Mouse (Mus musculus) intestine, embryonic 14.5 days (tissue): ENCODE measurements at regions not wholly inside any gene's neighbourhood (a gene's known extent, or its start where the extent isn't known, plus 50 kb on each side); places are given as distances from the start of the nearest gene placed in this dataset.

Experiments
- ATAC-seq: fragments of 200-750 bp; cut with Nextera tagmentation; replicated peaks from 2 replicates; pipeline ENCODE4 v1.8.0; 2017; ENCODE audit warnings: low read depth, moderate number of reproducible peaks, moderate TSS enrichment, moderate library complexity; ENCODE audit not compliant: low FRiP score, low TSS enrichment
- DNase-seq: peaks from one replicate; pipeline ENCODE4 v3.0.0-alpha.2; 2018; ENCODE audit warnings: low spot score
- H3K27ac ChIP-seq: fragments of 300-500 bp; sonication (generic); 2 replicates; pipeline ENCODE4 v1.5.1; 2014; ENCODE audit warnings: low read depth, mild to moderate bottlenecking, control low read depth
- H3K27me3 ChIP-seq: fragments of 300-500 bp; sonication (generic); replicated peaks from 2 replicates; pipeline ENCODE4 v1.6.1; 2014; ENCODE audit warnings: low read length, control low read depth; ENCODE audit not compliant: control insufficient read depth, insufficient read depth
- H3K36me3 ChIP-seq: fragments of 300-500 bp; sonication (generic); 2 replicates; pipeline ENCODE4 v1.6.1; 2014; ENCODE audit warnings: low read length, control low read depth; ENCODE audit not compliant: control insufficient read depth, insufficient read depth
- H3K4me1 ChIP-seq: fragments of 300-500 bp; sonication (generic); replicated peaks from 2 replicates; pipeline ENCODE4 v1.6.1; 2014; ENCODE audit warnings: low read length, control low read depth, mixed read lengths; ENCODE audit not compliant: control insufficient read depth, insufficient read depth
- H3K4me2 ChIP-seq: fragments of 300-500 bp; sonication (generic); 2 replicates; pipeline ENCODE4 v1.6.1; 2014; ENCODE audit warnings: low read length
- H3K4me3 ChIP-seq: fragments of 300-500 bp; sonication (generic); 2 replicates; pipeline ENCODE4 v1.5.1; 2014; ENCODE audit warnings: low read depth, low read length, control low read depth, mixed read lengths
- H3K9ac ChIP-seq: fragments of 300-500 bp; sonication (generic); 2 replicates; pipeline ENCODE4 v1.6.1; 2014; ENCODE audit warnings: mild to moderate bottlenecking, low read length
- H3K9me3 ChIP-seq: fragments of 300-500 bp; sonication (generic); 2 replicates; pipeline ENCODE4 v1.6.1; 2016; ENCODE audit warnings: low read length, control low read depth; ENCODE audit not compliant: control insufficient read depth
- WGBS: fragments of 180-500 bp; shearing (Covaris S2); extraction: QIAGEN DNeasy Blood & Tissue Kit; methylation state at CpG from one replicate; pipeline ENCODE4 v1.1.7; 2014; 5-methylcytosine and 5-hydroxymethylcytosine counted together

- Histone ChIP-seq H3K36me3 (no peaks in the 10 kb centered on the region), H3K9me3 (no peaks in the 10 kb centered on the region), H3K27me3 (no peaks in the 10 kb centered on the region), H3K27ac (no peak overlapping the region), H3K9ac (no peak overlapping the region), H3K4me3 (no peak overlapping the region), H3K4me2 (no peak overlapping the region), H3K4me1 (no peaks in the 10 kb centered on the region)
- ATAC-seq (no peak), DNase-seq (no peak)
- WGBS, result 71% methylated on average over 3 of the region's 3 CpGs
Observed at GRCm38 (mm10) chr8:49845575-49845974, 1001.8 kb upstream of the Tenm3 start.

GRCm38 (mm10) chr8:49831970-49832369 lies 988.2 kb upstream of the Tenm3 start:
- ATAC-seq, result no peak
- Histone ChIP-seq H3K27me3 (no peaks in the 10 kb centered on the region), H3K27ac (no peak overlapping the region), H3K36me3 (no peaks in the 10 kb centered on the region), H3K9ac (no peak overlapping the region), H3K4me3 (no peak overlapping the region), H3K4me2 (no peak overlapping the region), H3K9me3 (no peaks in the 10 kb centered on the region), H3K4me1 (no peaks in the 10 kb centered on the region)
- no peak for DNase-seq

GRCm38 (mm10) chr8:49829345-49829744 lies 985.6 kb upstream of the Tenm3 start:
- Histone ChIP-seq H3K9me3 (no peaks in the 10 kb centered on the region), H3K4me3 (no peak overlapping the region), H3K9ac (no peak overlapping the region), H3K4me1 (no peaks in the 10 kb centered on the region), H3K27me3 (no peaks in the 10 kb centered on the region), H3K36me3 (no peaks in the 10 kb centered on the region), H3K27ac (no peak overlapping the region), H3K4me2 (no peak overlapping the region)
- ATAC-seq (no peak), DNase-seq (peak; percentile 68)
- 14% methylated on average over 2 of the region's 2 CpGs for WGBS

- Histone ChIP-seq H3K9me3 (no peaks in the 10 kb centered on the region), H3K27ac (no peak overlapping the region), H3K27me3 (no peaks in the 10 kb centered on the region), H3K36me3 (no peaks in the 10 kb centered on the region), H3K4me1 (no peaks in the 10 kb centered on the region), H3K4me2 (no peak overlapping the region), H3K4me3 (no peak overlapping the region), H3K9ac (no peak overlapping the region)
- DNase-seq (no peak), ATAC-seq (no peak)
Observed at GRCm38 (mm10) chr8:49826231-49826630, 982.5 kb upstream of the Tenm3 start.

GRCm38 (mm10) chr8:49825000-49825399 lies 981.2 kb upstream of the Tenm3 start:
- Histone ChIP-seq H3K4me3 (no peak overlapping the region), H3K27me3 (no peaks in the 10 kb centered on the region), H3K9ac (no peak overlapping the region), H3K27ac (no peak overlapping the region), H3K4me1 (no peaks in the 10 kb centered on the region), H3K4me2 (no peak overlapping the region), H3K9me3 (no peaks in the 10 kb centered on the region), H3K36me3 (no peaks in the 10 kb centered on the region)
- WGBS, result 71% methylated on average over 5 of the region's 5 CpGs
- DNase-seq (no peak), ATAC-seq (no peak)

- no peaks in the 10 kb centered on the region for H3K36me3 ChIP-seq
- no peak overlapping the region for H3K9ac ChIP-seq
- no peaks in the 10 kb centered on the region for H3K9me3 ChIP-seq
- DNase-seq (no peak), ATAC-seq (no peak)
- no peak overlapping the region for H3K27ac ChIP-seq
- no peak overlapping the region for H3K4me3 ChIP-seq
- H3K4me1 ChIP-seq, result no peaks in the 10 kb centered on the region
- WGBS, result 67% methylated on average over 2 of the region's 2 CpGs
- no peaks in the 10 kb centered on the region for H3K27me3 ChIP-seq
- no peak overlapping the region for H3K4me2 ChIP-seq
Observed at GRCm38 (mm10) chr8:49822791-49823190, 979.0 kb upstream of the Tenm3 start.

- ATAC-seq (no peak), DNase-seq (no peak)
- Histone ChIP-seq H3K4me3 (no peak overlapping the region), H3K27ac (no peak overlapping the region), H3K9ac (no peak overlapping the region), H3K4me2 (no peak overlapping the region), H3K36me3 (no peaks in the 10 kb centered on the region), H3K27me3 (no peaks in the 10 kb centered on the region), H3K4me1 (no peaks in the 10 kb centered on the region), H3K9me3 (no peaks in the 10 kb centered on the region)
- WGBS, result 72% methylated on average over 2 of the region's 2 CpGs
Observed at GRCm38 (mm10) chr8:49799236-49799635, 955.5 kb upstream of the Tenm3 start.

- no peak for ATAC-seq
- Histone ChIP-seq H3K4me1 (no peaks in the 10 kb centered on the region), H3K9me3 (no peaks in the 10 kb centered on the region), H3K4me2 (no peak overlapping the region), H3K27ac (no peak overlapping the region), H3K36me3 (no peaks in the 10 kb centered on the region), H3K27me3 (no peaks in the 10 kb centered on the region), H3K4me3 (no peak overlapping the region), H3K9ac (no peak overlapping the region)
- WGBS, result 82% methylated on average over 3 of the region's 3 CpGs
- DNase-seq, result no peak
Observed at GRCm38 (mm10) chr8:49796741-49797140, 953.0 kb upstream of the Tenm3 start.

GRCm38 (mm10) chr8:49794491-49794890 lies 950.7 kb upstream of the Tenm3 start:
- WGBS, result 74% methylated on average over 1 of the region's 1 CpGs

More at GRCm38 (mm10) chr8:49794491-49794890, 950.7 kb upstream of the Tenm3 start:
- no peak overlapping the region for H3K27ac ChIP-seq
- H3K9me3 ChIP-seq, result no peaks in the 10 kb centered on the region
- no peaks in the 10 kb centered on the region for H3K4me1 ChIP-seq
- H3K36me3 ChIP-seq, result no peaks in the 10 kb centered on the region
- no peak overlapping the region for H3K4me3 ChIP-seq
- no peak for DNase-seq
- no peak for ATAC-seq
- H3K9ac ChIP-seq, result no peak overlapping the region
- H3K27me3 ChIP-seq, result no peaks in the 10 kb centered on the region
- H3K4me2 ChIP-seq, result no peak overlapping the region
